Mouse (Mus musculus): ENCODE results near the gene Wdr74. TPM values are rescaled to one million over a fixed set of nuclear protein-coding genes. Genes with fewer than 3 reads are reported as not detected.
A peak's percentile ranks its signal among the peaks of the same experiment; 100 is the strongest.
"Not testable (repeated sequence)": the region's sequence is repeated elsewhere in the genome, so short reads cannot be mapped to it uniquely, and the experiment has no call there.

Wdr74 gene
- polyA plus RNA-seq, 1 experiment from 2014 or later, result 98.7 TPM

DNA sequence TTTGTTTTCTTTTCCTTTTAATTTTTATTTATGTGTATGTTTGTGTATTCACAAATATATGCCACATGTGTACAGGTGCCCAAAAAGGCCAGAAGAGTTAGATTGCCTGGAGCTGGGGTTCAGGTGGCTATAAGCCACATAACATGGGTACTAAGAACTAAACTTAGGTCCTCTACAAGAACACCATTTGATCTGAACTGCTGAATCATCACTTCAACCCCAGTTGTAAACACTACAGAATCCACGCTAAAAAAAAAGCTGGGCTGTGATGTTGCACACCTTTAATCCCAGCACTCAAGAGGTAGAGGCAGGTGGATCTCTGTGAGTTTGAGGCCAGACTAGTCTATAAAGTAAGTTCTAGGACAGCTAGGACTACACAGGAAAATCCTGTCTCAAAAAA is 14.2 kb upstream of the Wdr74 start:
- no peak for ATAC-seq (ENCODE audit: low FRiP score, low read depth)
- H3K4me1 ChIP-seq, result peaks cover 33% of the 10 kb centered on the region
- no peaks in the 10 kb centered on the region for H3K27me3 ChIP-seq
- no peak overlapping the region for H3K4me3 ChIP-seq
- H3K36me3 ChIP-seq, result peaks cover 22% of the 10 kb centered on the region
- H3K4me2 ChIP-seq (replicated peaks), result peak overlapping the region; percentile 79
- H3K9ac ChIP-seq, result peak overlapping the region; percentile 39; the same call in 1 of the 2 replicates
- H3K9me3 ChIP-seq, result no peaks in the 10 kb centered on the region
- WGBS, result 74% methylated on average over 1 of the region's 1 CpGs
- H3K27ac ChIP-seq, result no peak overlapping the region

DNA sequence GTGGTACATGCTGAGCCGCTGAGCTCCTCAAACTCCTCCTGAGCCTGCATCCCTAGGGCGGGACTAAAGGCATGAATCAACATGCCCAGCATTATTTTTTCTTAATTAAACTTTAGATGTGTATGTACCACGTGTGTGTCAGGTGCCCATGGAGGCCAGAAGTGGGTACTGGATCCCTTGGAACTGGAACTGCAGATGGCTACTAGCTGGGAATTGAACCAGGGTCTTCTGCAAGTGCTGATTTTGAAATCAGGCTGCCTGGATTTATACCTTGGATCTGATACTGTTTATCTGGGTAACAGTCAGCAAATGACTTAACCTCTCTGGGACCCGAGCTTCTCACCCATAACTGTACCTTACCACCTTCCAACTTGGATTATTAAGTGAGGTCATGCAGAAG is 13.6 kb upstream of the Wdr74 start:
- Histone ChIP-seq H3K36me3 (peaks cover 29% of the 10 kb centered on the region), H3K4me1 (peaks cover 33% of the 10 kb centered on the region), H3K9ac (peak overlapping the region; percentile 81), H3K9me3 (no peaks in the 10 kb centered on the region), H3K27me3 (no peaks in the 10 kb centered on the region), H3K4me3 (peak overlapping the region; percentile 83), H3K4me2 (replicated peaks) (peak overlapping the region; percentile 79), H3K27ac (peak overlapping the region; percentile 97; the same call in 1 of the 2 replicates)
- 51% methylated on average over 4 of the region's 4 CpGs for WGBS
- no peak for ATAC-seq (ENCODE audit: low FRiP score, low read depth)

DNA sequence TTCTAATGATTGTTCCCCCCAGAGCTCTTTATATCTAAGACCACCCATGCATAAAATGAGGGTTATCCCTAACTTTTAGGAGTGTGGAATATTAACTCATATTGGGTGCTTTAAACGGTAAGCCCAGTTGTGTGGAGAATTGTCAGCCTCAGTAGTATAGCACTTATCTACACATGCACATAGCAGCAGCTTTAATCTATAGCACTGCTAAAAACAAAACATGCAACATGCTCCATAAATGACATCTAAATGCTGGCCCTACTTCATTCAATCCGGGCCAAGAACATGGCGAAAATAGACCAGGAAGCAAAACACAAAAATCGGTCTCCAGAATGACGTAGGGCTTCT is 13.1 kb upstream of the Wdr74 start:
- H3K4me1 ChIP-seq, result peaks cover 33% of the 10 kb centered on the region
- no peaks in the 10 kb centered on the region for H3K9me3 ChIP-seq
- no peak for ATAC-seq (ENCODE audit: low FRiP score, low read depth)
- H3K9ac ChIP-seq, result peak overlapping the region; percentile 81
- WGBS, result 1% methylated on average over 5 of the region's 5 CpGs
- peak overlapping the region; percentile 79 for H3K4me2 ChIP-seq (replicated peaks)
- peaks cover 30% of the 10 kb centered on the region for H3K36me3 ChIP-seq
- H3K27me3 ChIP-seq, result no peaks in the 10 kb centered on the region
- peak overlapping the region; percentile 97 for H3K27ac ChIP-seq
- H3K4me3 ChIP-seq, result peak overlapping the region; percentile 83

DNA sequence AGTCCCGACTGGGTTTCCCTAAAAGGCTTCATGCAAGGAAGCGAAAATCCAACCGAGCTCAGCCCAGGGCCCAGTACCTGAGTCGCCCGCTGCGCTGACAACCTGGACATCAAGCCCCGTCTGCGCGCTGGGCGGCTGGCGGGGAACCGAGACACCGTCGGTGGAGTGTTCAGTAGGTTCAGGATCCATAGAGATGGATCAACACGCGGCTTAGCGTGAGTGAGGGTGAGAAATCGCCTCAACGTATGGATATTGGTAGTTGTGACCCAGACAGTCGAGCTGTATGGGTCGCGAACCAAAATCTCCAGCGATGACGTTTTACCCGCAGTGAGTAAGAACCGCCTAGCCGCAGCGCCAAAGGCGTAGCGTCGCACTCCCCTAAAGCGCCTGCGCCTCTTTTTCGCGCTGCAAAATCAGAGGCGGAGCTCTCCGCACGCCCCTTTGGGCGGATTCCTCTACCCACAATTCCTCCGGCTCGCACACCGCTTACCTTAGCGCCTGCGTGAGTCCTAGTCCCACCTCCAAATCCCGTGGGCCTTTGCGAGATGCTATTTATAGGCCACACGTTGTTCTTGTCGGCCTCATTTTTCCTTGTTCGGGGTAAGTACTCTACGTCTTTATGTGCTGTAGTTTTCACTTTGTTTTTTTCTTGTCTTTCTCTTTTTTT is 12.6 kb upstream of the Wdr74 start, which contains the start of gene Slc3a2:
Gene Slc3a2, minus strand, starts transcription at position 463 of the 667 bp plus-strand sequence.
- WGBS, result under 1% methylated on average over 50 of the region's 50 CpGs

DNA sequence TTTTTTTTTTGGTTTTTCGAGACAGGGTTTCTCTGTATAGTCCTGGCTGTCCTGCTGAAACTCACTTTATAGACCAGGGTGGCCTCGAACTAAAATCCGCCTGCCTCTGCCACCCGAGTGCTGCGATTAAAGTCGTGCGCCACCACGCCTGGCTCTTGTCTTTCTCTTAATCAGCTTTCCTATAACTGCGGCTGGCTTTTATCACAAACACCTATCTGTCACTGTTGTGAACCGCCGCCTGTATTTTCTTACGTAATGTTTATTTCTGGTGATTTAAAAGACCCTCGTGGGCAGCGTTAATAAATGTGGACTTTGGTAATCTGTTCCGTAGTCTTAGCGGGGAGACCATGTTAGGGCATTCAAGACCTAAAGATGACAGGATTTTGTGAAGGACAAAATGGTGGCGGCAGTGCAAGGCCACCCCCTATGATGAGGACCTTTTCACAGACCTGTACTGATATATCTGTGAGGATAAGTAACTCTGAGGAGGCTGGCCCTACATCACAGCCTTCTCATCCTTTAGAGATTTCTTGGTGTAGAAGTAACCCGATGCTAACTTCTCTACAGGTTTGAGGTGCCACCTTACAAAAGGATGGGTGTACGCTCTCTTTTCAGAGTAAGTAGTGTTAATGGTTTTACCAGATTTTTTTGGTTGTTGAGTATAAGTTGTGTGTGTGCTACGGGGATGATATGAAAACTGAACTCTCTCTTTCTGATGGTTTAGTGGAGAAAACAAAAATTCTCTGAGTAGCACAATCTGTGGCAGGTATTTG is 11.9 kb upstream of the Wdr74 start:
- under 1% methylated on average over 20 of the region's 20 CpGs for WGBS
- H3K27ac ChIP-seq, result peak overlapping the region; percentile 89
- no peaks in the 10 kb centered on the region for H3K9me3 ChIP-seq
- no peaks in the 10 kb centered on the region for H3K27me3 ChIP-seq
- H3K36me3 ChIP-seq, result peaks cover 30% of the 10 kb centered on the region
- H3K4me1 ChIP-seq, result peaks cover 33% of the 10 kb centered on the region
- H3K4me3 ChIP-seq, result peak overlapping the region; percentile 83
- peak overlapping the region; percentile 76 for H3K4me2 ChIP-seq (replicated peaks)
- H3K9ac ChIP-seq, result peak overlapping the region; percentile 98
- ATAC-seq (ENCODE audit: low FRiP score, low read depth), result no peak

More for the DNA sequence above, 12.6 kb upstream of the Wdr74 start, which contains the start of gene Slc3a2:
- ATAC-seq (ENCODE audit: low FRiP score, low read depth), result peak; percentile 95
- Histone ChIP-seq H3K27me3 (no peaks in the 10 kb centered on the region), H3K4me1 (peaks cover 33% of the 10 kb centered on the region), H3K4me3 (peak within 1 kb of the TSS; percentile 83), H3K9ac (peak within 1 kb of the TSS; percentile 98), H3K9me3 (no peaks in the 10 kb centered on the region), H3K4me2 (replicated peaks) (peak within 1 kb of the TSS; percentile 79), H3K36me3 (peaks cover 30% of the 10 kb centered on the region), H3K27ac (peak within 1 kb of the TSS; percentile 97)

DNA sequence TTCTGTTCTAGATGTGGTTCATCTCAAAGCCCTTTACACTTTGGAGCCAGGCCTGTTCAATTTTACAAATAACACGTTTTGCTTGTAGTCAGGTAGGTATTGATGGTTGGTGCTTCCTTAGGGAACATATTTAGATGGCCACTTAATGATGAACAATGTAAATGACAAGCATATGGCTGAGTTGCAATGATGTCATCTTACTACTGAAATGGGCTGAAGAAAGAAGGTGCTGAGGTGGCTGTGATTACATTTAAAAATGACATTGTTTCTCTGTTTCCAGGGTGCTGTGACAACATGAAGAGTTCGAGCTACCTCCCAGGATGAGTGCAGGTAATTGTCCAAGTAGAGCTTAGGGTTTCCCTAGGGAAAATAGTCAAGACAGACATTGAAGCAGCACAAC is 11.2 kb upstream of the Wdr74 start:
- H3K36me3 ChIP-seq, result peaks cover 30% of the 10 kb centered on the region
- H3K9ac ChIP-seq, result peak overlapping the region; percentile 98
- no peaks in the 10 kb centered on the region for H3K9me3 ChIP-seq
- peak overlapping the region; percentile 83 for H3K4me3 ChIP-seq
- H3K27me3 ChIP-seq, result no peaks in the 10 kb centered on the region
- peak overlapping the region; percentile 76 for H3K4me2 ChIP-seq (replicated peaks)
- peak overlapping the region; percentile 89 for H3K27ac ChIP-seq
- ATAC-seq (ENCODE audit: low FRiP score, low read depth), result no peak
- 1% methylated on average over 2 of the region's 2 CpGs for WGBS
- H3K4me1 ChIP-seq, result peaks cover 33% of the 10 kb centered on the region

DNA sequence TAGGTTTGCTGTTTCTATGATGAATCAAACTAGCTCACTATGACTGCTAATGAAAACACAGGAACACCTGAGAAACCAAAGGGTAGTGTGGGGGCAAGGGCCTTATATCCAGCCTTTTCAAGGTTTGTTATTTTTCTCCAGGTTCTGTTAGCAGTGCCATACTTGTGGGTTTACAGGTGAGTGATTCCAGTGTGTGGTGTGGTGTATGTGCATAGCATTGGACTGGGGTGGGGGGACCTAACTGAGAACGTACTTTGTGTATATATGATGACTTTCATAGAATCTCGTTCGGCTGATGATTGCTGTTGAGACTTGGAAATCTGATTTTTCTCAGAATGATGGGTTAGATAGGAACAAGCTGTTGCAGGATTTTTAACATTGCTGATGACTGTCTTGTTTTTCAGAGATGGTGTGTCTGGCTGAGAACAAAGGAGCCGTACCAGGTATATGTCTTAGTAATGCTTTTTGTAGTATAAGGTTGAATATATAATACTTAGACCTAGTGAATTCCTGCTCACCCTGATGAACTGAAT is 10.5 kb upstream of the Wdr74 start:
- Histone ChIP-seq H3K9ac (peak overlapping the region; percentile 98), H3K27ac (no peak overlapping the region; the same call in 1 of the 2 replicates), H3K27me3 (no peaks in the 10 kb centered on the region), H3K4me1 (peaks cover 33% of the 10 kb centered on the region), H3K4me3 (peak overlapping the region; percentile 83), H3K36me3 (peaks cover 30% of the 10 kb centered on the region), H3K4me2 (replicated peaks) (peak overlapping the region; percentile 76), H3K9me3 (no peaks in the 10 kb centered on the region)
- WGBS, result 55% methylated on average over 4 of the region's 4 CpGs
- ATAC-seq (ENCODE audit: low FRiP score, low read depth), result no peak

DNA sequence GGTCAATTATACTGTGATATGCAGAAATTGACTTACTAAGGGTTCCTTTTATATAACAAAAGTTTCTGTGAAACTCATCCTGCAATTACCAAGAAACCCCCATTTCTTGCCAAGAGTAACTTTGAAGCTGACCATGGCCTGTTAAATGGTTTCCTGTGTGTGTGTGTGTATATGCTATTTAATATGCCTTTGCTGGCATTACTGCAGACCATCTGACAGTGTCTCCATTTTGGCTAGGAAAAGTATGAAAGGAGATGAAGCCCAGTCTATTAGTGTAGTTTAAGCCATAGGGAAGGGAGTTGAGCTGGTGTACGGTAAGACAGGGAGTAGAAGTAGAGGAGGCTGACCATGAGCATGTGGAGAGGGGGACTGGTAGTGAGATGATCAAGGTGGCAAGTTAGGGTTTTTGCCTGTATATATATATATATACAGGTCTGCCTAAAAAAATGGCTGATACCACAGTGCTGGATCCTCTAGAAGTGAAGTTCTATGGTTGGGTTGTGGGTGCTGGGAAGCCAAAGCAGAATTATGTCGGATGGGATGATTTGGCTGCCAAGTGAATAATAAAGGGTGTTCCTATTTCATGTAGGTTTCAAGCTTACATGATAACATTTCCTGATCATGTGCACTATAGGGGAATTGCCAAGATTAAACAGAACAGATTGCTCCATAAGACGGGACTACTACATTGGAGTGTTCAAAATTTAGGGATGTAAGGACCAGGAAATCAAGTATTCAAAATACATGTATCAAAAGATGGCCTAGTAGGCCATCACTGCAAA is 8.8 kb upstream of the Wdr74 start:
- H3K36me3 ChIP-seq, result peaks cover 30% of the 10 kb centered on the region
- no peaks in the 10 kb centered on the region for H3K9me3 ChIP-seq
- H3K27me3 ChIP-seq, result no peaks in the 10 kb centered on the region
- no peak overlapping the region for H3K27ac ChIP-seq
- H3K9ac ChIP-seq, result no peak overlapping the region
- WGBS, result 13% methylated on average over 3 of the region's 3 CpGs
- peaks cover 25% of the 10 kb centered on the region for H3K4me1 ChIP-seq
- H3K4me3 ChIP-seq, result peak overlapping the region; percentile 83; the same call in 1 of the 2 replicates
- H3K4me2 ChIP-seq (replicated peaks), result peak overlapping the region; percentile 9; the same call in 1 of the 2 replicates
- ATAC-seq (ENCODE audit: low FRiP score, low read depth), result no peak

DNA sequence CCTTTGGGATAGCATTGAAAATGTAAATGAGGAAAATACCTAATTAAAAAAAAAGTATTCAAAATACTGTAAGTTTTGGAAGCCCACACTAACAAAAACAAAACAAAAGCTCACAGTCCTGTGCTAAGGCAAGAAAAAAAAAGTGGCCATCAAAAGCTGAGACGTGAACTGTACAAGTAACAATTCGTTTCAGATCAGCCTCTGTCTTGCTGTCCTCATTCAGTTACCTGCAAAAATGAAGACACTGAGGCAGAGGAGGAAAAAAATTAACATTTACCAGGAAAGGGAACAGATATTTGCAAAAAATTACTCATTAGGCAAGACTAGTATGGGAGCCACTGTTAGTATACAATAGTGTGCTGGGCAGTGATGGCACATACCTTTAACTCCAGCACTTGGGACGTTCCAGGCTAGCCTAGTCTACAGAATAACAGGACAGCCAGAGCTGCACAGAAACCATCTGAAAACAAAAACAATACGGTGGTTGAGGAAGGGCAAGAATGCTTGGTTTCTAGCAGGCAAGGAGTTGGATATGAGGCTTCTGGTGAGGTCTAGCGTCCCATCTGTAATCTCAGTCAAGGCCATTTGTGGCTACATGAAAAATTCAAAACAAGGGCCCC is 8.0 kb upstream of the Wdr74 start:
- H3K9ac ChIP-seq, result no peak overlapping the region
- no peaks in the 10 kb centered on the region for H3K27me3 ChIP-seq
- H3K4me1 ChIP-seq, result peaks cover 19% of the 10 kb centered on the region
- no peak overlapping the region for H3K27ac ChIP-seq
- no peak overlapping the region for H3K4me2 ChIP-seq (replicated peaks)
- peaks cover 30% of the 10 kb centered on the region for H3K36me3 ChIP-seq
- no peaks in the 10 kb centered on the region for H3K9me3 ChIP-seq
- WGBS, result 18% methylated on average over 5 of the region's 5 CpGs
- no peak for ATAC-seq (ENCODE audit: low FRiP score, low read depth)
- no peak overlapping the region for H3K4me3 ChIP-seq

DNA sequence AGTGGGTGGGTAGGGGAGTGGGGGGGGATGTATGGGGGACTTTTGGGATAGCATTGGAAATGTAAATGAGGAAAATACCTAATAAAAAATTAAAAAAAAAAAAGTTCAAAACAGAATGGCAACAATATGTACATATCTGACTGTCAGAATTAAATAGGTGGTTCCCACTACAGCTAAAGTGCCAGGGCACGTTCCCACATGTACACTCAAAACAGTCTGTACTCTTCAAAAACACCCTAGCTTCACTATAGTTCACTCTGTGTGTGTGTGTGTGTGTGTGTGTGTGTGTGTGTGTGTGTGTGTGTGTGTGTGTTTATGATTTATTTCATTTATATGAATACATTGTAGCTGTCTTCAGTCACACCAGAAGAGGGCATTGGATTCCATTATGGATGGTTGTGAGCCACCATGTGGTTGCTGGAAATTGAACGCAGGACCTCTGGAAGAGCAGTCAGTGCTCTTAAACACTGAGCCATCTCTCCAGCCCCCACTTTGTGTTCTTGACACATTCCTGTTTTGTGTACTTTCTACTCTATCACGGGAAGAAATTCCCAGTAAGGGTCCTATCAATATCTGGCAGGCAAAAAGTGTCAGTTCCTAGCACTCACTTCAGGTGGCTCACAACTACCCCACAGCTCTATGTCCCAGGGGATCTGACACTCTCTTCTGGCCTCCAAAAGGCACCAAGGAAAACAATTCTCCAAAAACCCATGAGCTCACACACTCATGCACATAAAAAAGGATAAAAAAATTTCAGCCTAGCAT is 7.1 kb upstream of the Wdr74 start:
- not testable (repeated sequence) for H3K4me3 ChIP-seq; H3K27me3 ChIP-seq; H3K27ac ChIP-seq; H3K9me3 ChIP-seq; H3K4me2 ChIP-seq (replicated peaks); ATAC-seq (ENCODE audit: low FRiP score, low read depth); H3K9ac ChIP-seq
- WGBS, result 57% methylated on average over 3 of the region's 3 CpGs
- Histone ChIP-seq H3K36me3 (peaks cover 30% of the 10 kb centered on the region), H3K4me1 (peaks cover 19% of the 10 kb centered on the region)

DNA sequence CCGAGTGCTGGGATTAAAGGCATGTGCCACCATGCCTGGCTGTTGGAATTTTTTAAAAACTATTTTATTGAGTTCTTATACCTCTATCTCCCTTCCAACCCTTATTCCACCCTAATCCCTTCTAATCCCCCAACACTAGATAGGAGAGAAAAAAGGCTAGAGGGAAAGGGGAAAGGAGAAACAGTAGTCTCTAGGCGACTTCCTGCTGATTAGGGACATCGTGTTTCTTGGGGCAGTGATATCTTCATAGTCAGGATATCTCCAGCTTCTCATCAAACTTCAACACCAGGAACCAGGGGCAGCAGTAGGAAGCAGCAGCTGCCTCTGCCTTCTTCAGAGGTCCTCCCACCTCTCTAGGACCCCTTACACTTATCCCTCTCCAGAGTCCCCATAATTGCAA is 1.3 kb upstream of the Wdr74 start:
- ATAC-seq (ENCODE audit: low FRiP score, low read depth), result no peak
- Histone ChIP-seq H3K27me3 (no peaks in the 10 kb centered on the region), H3K27ac (no peak overlapping the region), H3K36me3 (peaks cover 23% of the 10 kb centered on the region), H3K9me3 (no peaks in the 10 kb centered on the region), H3K4me2 (replicated peaks) (no peak overlapping the region), H3K4me1 (peaks cover 11% of the 10 kb centered on the region), H3K9ac (no peak overlapping the region), H3K4me3 (no peak overlapping the region)
- WGBS, result 74% methylated on average over 3 of the region's 3 CpGs
